Mouse (Mus musculus): Measurements from ENCODE around the gene Bicdl1. TPM values are rescaled to one million over a fixed set of nuclear protein-coding genes. Genes with fewer than 3 reads are reported as not detected.

The Bicdl1 gene
- total and polyA plus RNA-seq, 2 experiments from 2014 or later: 6.9 to 9.0 TPM

- Histone ChIP-seq H3K4me2 (ENCODE audit: low read depth, low read length) (no peak overlapping the region), H3K27me3 (ENCODE audit: control insufficient read depth, insufficient read depth, low read length) (no peaks in the 10 kb centered on the region), H3K36me3 (replicated peaks; ENCODE audit: control insufficient read depth, insufficient read depth, low read length) (no peaks in the 10 kb centered on the region), H3K9me3 (replicated peaks; ENCODE audit: control insufficient read depth, low read length) (no peaks in the 10 kb centered on the region), H3K4me3 (ENCODE audit: low read depth, low read length) (no peak overlapping the region), H3K27ac (ENCODE audit: low read depth) (no peak overlapping the region), H3K4me1 (ENCODE audit: control insufficient read depth, insufficient read depth) (no peaks in the 10 kb centered on the region), H3K9ac (replicated peaks; ENCODE audit: low read depth, low read length) (no peak overlapping the region)
- 62% methylated on average over 7 of the region's 7 CpGs for WGBS
- TF ChIP-seq EP300 (IDR thresholded peaks at IDR 0.05; ENCODE audit: low read depth) (no peak), CTCF (IDR thresholded peaks at IDR 0.05; ENCODE audit: low read depth) (no peak)
- no peak for ATAC-seq (ENCODE audit: insufficient read depth, low read depth)
- DNase-seq (ENCODE audit: low spot score): no peak
Observed at GRCm38 (mm10) chr5:115686716-115687115, 44.7 kb downstream of the Bicdl1 start.

- H3K4me3 ChIP-seq (ENCODE audit: low read depth, low read length): no peak overlapping the region
- no peak overlapping the region for H3K9ac ChIP-seq (replicated peaks; ENCODE audit: low read depth, low read length)
- no peak for DNase-seq (ENCODE audit: low spot score)
- no peak overlapping the region for H3K27ac ChIP-seq (ENCODE audit: low read depth)
- WGBS: 83% methylated on average over 10 of the region's 10 CpGs
- H3K27me3 ChIP-seq (ENCODE audit: control insufficient read depth, insufficient read depth, low read length): no peaks in the 10 kb centered on the region
- H3K36me3 ChIP-seq (replicated peaks; ENCODE audit: control insufficient read depth, insufficient read depth, low read length): no peaks in the 10 kb centered on the region
- ATAC-seq (ENCODE audit: insufficient read depth, low read depth): no peak
- no peaks in the 10 kb centered on the region for H3K9me3 ChIP-seq (replicated peaks; ENCODE audit: control insufficient read depth, low read length)
- H3K4me1 ChIP-seq (ENCODE audit: control insufficient read depth, insufficient read depth): no peaks in the 10 kb centered on the region
- no peak overlapping the region for H3K4me2 ChIP-seq (ENCODE audit: low read depth, low read length)
- TF ChIP-seq CTCF (IDR thresholded peaks at IDR 0.05; ENCODE audit: low read depth): no peak
- TF ChIP-seq EP300 (IDR thresholded peaks at IDR 0.05; ENCODE audit: low read depth): no peak
Observed at GRCm38 (mm10) chr5:115685126-115685525, 46.3 kb downstream of the Bicdl1 start.

- H3K4me1 ChIP-seq (ENCODE audit: control insufficient read depth, insufficient read depth): no peaks in the 10 kb centered on the region
- H3K4me3 ChIP-seq (ENCODE audit: low read depth, low read length): no peak overlapping the region
- no peak overlapping the region for H3K9ac ChIP-seq (replicated peaks; ENCODE audit: low read depth, low read length)
- no peaks in the 10 kb centered on the region for H3K27me3 ChIP-seq (ENCODE audit: control insufficient read depth, insufficient read depth, low read length)
- no peaks in the 10 kb centered on the region for H3K36me3 ChIP-seq (replicated peaks; ENCODE audit: control insufficient read depth, insufficient read depth, low read length)
- ATAC-seq (ENCODE audit: insufficient read depth, low read depth): no peak
- TF ChIP-seq EP300 (IDR thresholded peaks at IDR 0.05; ENCODE audit: low read depth) (no peak), CTCF (IDR thresholded peaks at IDR 0.05; ENCODE audit: low read depth) (no peak)
- no peak overlapping the region for H3K4me2 ChIP-seq (ENCODE audit: low read depth, low read length)
- DNase-seq (ENCODE audit: low spot score): no peak
- WGBS: 67% methylated on average over 8 of the region's 8 CpGs
- no peaks in the 10 kb centered on the region for H3K9me3 ChIP-seq (replicated peaks; ENCODE audit: control insufficient read depth, low read length)
- H3K27ac ChIP-seq (ENCODE audit: low read depth): no peak overlapping the region
Observed at GRCm38 (mm10) chr5:115671846-115672245, 59.6 kb downstream of the Bicdl1 start.

GRCm38 (mm10) chr5:115670406-115670805 lies 61.0 kb downstream of the Bicdl1 start:
- no peaks in the 10 kb centered on the region for H3K9me3 ChIP-seq (replicated peaks; ENCODE audit: control insufficient read depth, low read length)
- no peaks in the 10 kb centered on the region for H3K4me1 ChIP-seq (ENCODE audit: control insufficient read depth, insufficient read depth)
- no peak overlapping the region for H3K27ac ChIP-seq (ENCODE audit: low read depth)
- ATAC-seq (ENCODE audit: insufficient read depth, low read depth): no peak
- H3K27me3 ChIP-seq (ENCODE audit: control insufficient read depth, insufficient read depth, low read length): no peaks in the 10 kb centered on the region
- no peaks in the 10 kb centered on the region for H3K36me3 ChIP-seq (replicated peaks; ENCODE audit: control insufficient read depth, insufficient read depth, low read length)
- no peak overlapping the region for H3K4me2 ChIP-seq (ENCODE audit: low read depth, low read length)
- 35% methylated on average over 2 of the region's 2 CpGs for WGBS
- H3K4me3 ChIP-seq (ENCODE audit: low read depth, low read length): no peak overlapping the region
- no peak for DNase-seq (ENCODE audit: low spot score)
- H3K9ac ChIP-seq (replicated peaks; ENCODE audit: low read depth, low read length): no peak overlapping the region
- TF ChIP-seq EP300 (IDR thresholded peaks at IDR 0.05; ENCODE audit: low read depth) (no peak), CTCF (IDR thresholded peaks at IDR 0.05; ENCODE audit: low read depth) (no peak)

- 71% methylated on average over 10 of the region's 11 CpGs for WGBS
- DNase-seq (ENCODE audit: low spot score): no peak
- no peak overlapping the region for H3K4me3 ChIP-seq (ENCODE audit: low read depth, low read length)
- no peaks in the 10 kb centered on the region for H3K4me1 ChIP-seq (ENCODE audit: control insufficient read depth, insufficient read depth)
- no peak overlapping the region for H3K9ac ChIP-seq (replicated peaks; ENCODE audit: low read depth, low read length)
- no peak for ATAC-seq (ENCODE audit: insufficient read depth, low read depth)
- no peak overlapping the region for H3K27ac ChIP-seq (ENCODE audit: low read depth)
- H3K27me3 ChIP-seq (ENCODE audit: control insufficient read depth, insufficient read depth, low read length): no peaks in the 10 kb centered on the region
- no peaks in the 10 kb centered on the region for H3K36me3 ChIP-seq (replicated peaks; ENCODE audit: control insufficient read depth, insufficient read depth, low read length)
- TF ChIP-seq CTCF (IDR thresholded peaks at IDR 0.05; ENCODE audit: low read depth) (no peak), EP300 (IDR thresholded peaks at IDR 0.05; ENCODE audit: low read depth) (no peak)
- no peaks in the 10 kb centered on the region for H3K9me3 ChIP-seq (replicated peaks; ENCODE audit: control insufficient read depth, low read length)
- H3K4me2 ChIP-seq (ENCODE audit: low read depth, low read length): no peak overlapping the region
Observed at GRCm38 (mm10) chr5:115669974-115670373, 61.4 kb downstream of the Bicdl1 start.

GRCm38 (mm10) chr5:115668986-115669385 lies 62.4 kb downstream of the Bicdl1 start:
- H3K4me2 ChIP-seq (ENCODE audit: low read depth, low read length): no peak overlapping the region
- WGBS: 83% methylated on average over 12 of the region's 12 CpGs

More at GRCm38 (mm10) chr5:115668986-115669385, 62.4 kb downstream of the Bicdl1 start:
- Histone ChIP-seq H3K9ac (replicated peaks; ENCODE audit: low read depth, low read length) (no peak overlapping the region), H3K9me3 (replicated peaks; ENCODE audit: control insufficient read depth, low read length) (no peaks in the 10 kb centered on the region), H3K27me3 (ENCODE audit: control insufficient read depth, insufficient read depth, low read length) (no peaks in the 10 kb centered on the region), H3K4me3 (ENCODE audit: low read depth, low read length) (no peak overlapping the region), H3K4me1 (ENCODE audit: control insufficient read depth, insufficient read depth) (no peaks in the 10 kb centered on the region), H3K36me3 (replicated peaks; ENCODE audit: control insufficient read depth, insufficient read depth, low read length) (no peaks in the 10 kb centered on the region), H3K27ac (ENCODE audit: low read depth) (no peak overlapping the region)
- TF ChIP-seq EP300 (IDR thresholded peaks at IDR 0.05; ENCODE audit: low read depth): no peak
- no peak for TF ChIP-seq CTCF (IDR thresholded peaks at IDR 0.05; ENCODE audit: low read depth)
- DNase-seq (ENCODE audit: low spot score) (no peak), ATAC-seq (ENCODE audit: insufficient read depth, low read depth) (no peak)

Measured in heart, postnatal 0 days (tissue).